Mouse (Mus musculus) lung, postnatal 10 days (tissue): ENCODE results near the gene Irgc1.

Source experiments
- DNase-seq: peaks from one replicate; pipeline ENCODE4 v3.0.0; 2021

Gene Irgc1

GRCm38 (mm10) chr7:24399256-24400081 lies 52.6 kb downstream of the Irgc1 start, which contains the start of gene Smg9:
TSS of gene Smg9 (plus strand) at chr7:24399619.
- DNase-seq, result peak; percentile 98

GRCm38 (mm10) chr7:24398364-24398913 lies 53.7 kb downstream of the Irgc1 start:
- no peak for DNase-seq

- DNase-seq, result no peak
Measured at GRCm38 (mm10) chr7:24396832-24397231, 55.3 kb downstream of the Irgc1 start.

GRCm38 (mm10) chr7:24394475-24395161 lies 57.5 kb downstream of the Irgc1 start:
- DNase-seq, result no peak

- DNase-seq, result no peak
Measured at GRCm38 (mm10) chr7:24394054-24394453, 58.0 kb downstream of the Irgc1 start.

- DNase-seq, result no peak
Measured at GRCm38 (mm10) chr7:24391687-24392086, 60.4 kb downstream of the Irgc1 start.

GRCm38 (mm10) chr7:24391077-24391476 lies 61.0 kb downstream of the Irgc1 start:
- peak; percentile 38 for DNase-seq

GRCm38 (mm10) chr7:24390512-24390911 lies 61.6 kb downstream of the Irgc1 start:
- DNase-seq, result no peak

- no peak for DNase-seq
Measured at GRCm38 (mm10) chr7:24389516-24390187, 62.4 kb downstream of the Irgc1 start.

GRCm38 (mm10) chr7:24387059-24387556 lies 65.0 kb downstream of the Irgc1 start:
- no peak for DNase-seq

GRCm38 (mm10) chr7:24384827-24385226 lies 67.3 kb downstream of the Irgc1 start:
- peak; percentile 73 for DNase-seq

GRCm38 (mm10) chr7:24384070-24384469 lies 68.0 kb downstream of the Irgc1 start:
- DNase-seq, result no peak

GRCm38 (mm10) chr7:24382730-24383372 lies 69.2 kb downstream of the Irgc1 start:
- DNase-seq, result no peak
